Mouse (Mus musculus) liver, embryonic 13.5 days (tissue): ENCODE measurements at regions not wholly inside any gene's neighbourhood (a gene's known extent, or its start where the extent isn't known, plus 50 kb on each side); places are given as distances from the start of the nearest gene placed in this dataset.
A peak's percentile ranks its signal among the peaks of the same experiment; 100 is the strongest.

Experiments used
- ATAC-seq: fragments of 200-750 bp; cut with Nextera tagmentation; 2 replicates; pipeline ENCODE4 v1.8.0; 2017; ENCODE audit warnings: low read depth, mild to moderate bottlenecking, moderate number of reproducible peaks, moderate library complexity
- DNase-seq: peaks from one replicate; pipeline ENCODE4 v3.0.0; 2022
- H3K27ac ChIP-seq: fragments of 300-500 bp; sonication (generic); 2 replicates; pipeline ENCODE4 v1.5.1; 2015; ENCODE audit warnings: moderate library complexity, mild to moderate bottlenecking, inconsistent platforms
- H3K27me3 ChIP-seq: fragments of 300-500 bp; sonication (generic); 2 replicates; pipeline ENCODE4 v1.6.1; 2015; ENCODE audit warnings: mild to moderate bottlenecking, inconsistent platforms
- H3K36me3 ChIP-seq: fragments of 300-500 bp; sonication (generic); 2 replicates; pipeline ENCODE4 v1.6.1; 2015; ENCODE audit warnings: mild to moderate bottlenecking, inconsistent platforms
- H3K4me1 ChIP-seq: fragments of 300-500 bp; sonication (generic); replicated peaks from 2 replicates; pipeline ENCODE4 v1.6.1; 2015; ENCODE audit warnings: inconsistent platforms
- H3K4me2 ChIP-seq: fragments of 300-500 bp; sonication (generic); 2 replicates; pipeline ENCODE4 v1.6.1; 2015; ENCODE audit warnings: inconsistent platforms, mild to moderate bottlenecking, moderate library complexity
- H3K4me3 ChIP-seq: fragments of 300-500 bp; sonication (generic); replicated peaks from 2 replicates; pipeline ENCODE4 v1.5.1; 2015; ENCODE audit warnings: mild to moderate bottlenecking, inconsistent platforms
- H3K9ac ChIP-seq: fragments of 300-500 bp; sonication (generic); 2 replicates; pipeline ENCODE4 v1.6.1; 2015; ENCODE audit warnings: mild to moderate bottlenecking, inconsistent platforms
- H3K9me3 ChIP-seq: fragments of 300-500 bp; sonication (generic); replicated peaks from 2 replicates; pipeline ENCODE4 v1.6.1; 2016; ENCODE audit warnings: inconsistent platforms
- WGBS: fragments of 180-500 bp; shearing (Covaris S2); methylation state at CpG from one replicate; pipeline ENCODE4 v1.1.7; 2015; ENCODE audit not compliant: insufficient replicate concordance; 5-methylcytosine and 5-hydroxymethylcytosine counted together

DNA sequence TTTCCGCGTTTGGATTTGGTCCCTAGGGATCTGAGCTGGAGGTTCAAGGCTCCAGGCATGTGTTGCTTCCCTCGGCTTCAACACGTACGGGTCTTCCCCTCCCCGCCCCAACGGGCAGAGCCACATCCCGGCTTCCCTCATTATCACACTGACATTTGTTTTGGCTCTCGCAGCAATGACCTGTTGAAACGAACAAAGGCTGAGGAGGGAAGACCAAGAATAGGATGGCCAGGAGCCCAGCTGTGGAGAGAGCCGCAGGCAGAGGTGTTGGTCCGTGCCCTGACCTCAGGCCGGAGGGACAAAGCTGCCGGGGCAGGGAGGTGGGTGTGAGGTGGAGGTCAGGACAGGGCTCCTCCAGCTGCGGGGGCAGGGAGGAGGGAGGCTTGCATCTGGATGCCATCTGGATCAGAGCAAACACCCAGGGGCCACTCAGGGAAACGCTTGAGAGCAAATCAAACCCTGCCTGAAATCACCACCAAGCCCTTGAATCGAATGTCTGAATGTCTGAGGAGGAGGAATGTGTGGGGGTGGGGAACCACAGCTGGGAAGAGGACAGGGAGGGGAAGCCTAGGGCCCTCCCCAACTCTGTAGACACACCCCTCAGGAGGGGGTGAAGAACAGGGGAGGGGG, 145.6 kb downstream of the Vegfa start:
- H3K4me3 ChIP-seq: no peak overlapping the region
- no peaks in the 10 kb centered on the region for H3K36me3 ChIP-seq
- WGBS: 12% methylated on average over 17 of the region's 17 CpGs
- H3K4me1 ChIP-seq: peaks cover 16% of the 10 kb centered on the region; the same call in 1 of the 2 replicates
- DNase-seq (no peak), ATAC-seq (no peak; the same call in 1 of the 2 replicates)
- 0 out of 2 replicates have a peak overlapping the region, but pooled peaks have one; percentile 9 for H3K4me2 ChIP-seq
- no peak overlapping the region for H3K27ac ChIP-seq
- H3K9ac ChIP-seq: no peak overlapping the region
- H3K9me3 ChIP-seq: no peaks in the 10 kb centered on the region
- peaks cover 13% of the 10 kb centered on the region for H3K27me3 ChIP-seq

GRCm38 (mm10) chr17:45885461-45886336, 146.5 kb downstream of the Vegfa start:
- H3K27me3 ChIP-seq: peaks cover 13% of the 10 kb centered on the region
- 0 out of 2 replicates have a peak overlapping the region, but pooled peaks have one; percentile 34 for H3K27ac ChIP-seq
- no peaks in the 10 kb centered on the region for H3K9me3 ChIP-seq
- H3K4me2 ChIP-seq: 0 out of 2 replicates have a peak overlapping the region, but pooled peaks have one; percentile 6
- no peak overlapping the region for H3K4me3 ChIP-seq
- no peak for DNase-seq
- H3K4me1 ChIP-seq: peaks cover 16% of the 10 kb centered on the region; the same call in 1 of the 2 replicates
- ATAC-seq: peak; percentile 67
- H3K36me3 ChIP-seq: no peaks in the 10 kb centered on the region
- WGBS: 42% methylated on average over 24 of the region's 24 CpGs
- H3K9ac ChIP-seq: no peak overlapping the region

GRCm38 (mm10) chr17:45884021-45884722, 148.0 kb downstream of the Vegfa start:
- H3K4me1 ChIP-seq: peaks cover 16% of the 10 kb centered on the region; the same call in 1 of the 2 replicates
- DNase-seq (no peak), ATAC-seq (no peak)
- no peaks in the 10 kb centered on the region for H3K9me3 ChIP-seq
- H3K36me3 ChIP-seq: no peaks in the 10 kb centered on the region
- H3K27me3 ChIP-seq: peaks cover 13% of the 10 kb centered on the region
- no peak overlapping the region for H3K9ac ChIP-seq
- H3K27ac ChIP-seq: no peak overlapping the region
- 44% methylated on average over 9 of the region's 9 CpGs for WGBS
- H3K4me2 ChIP-seq: no peak overlapping the region
- no peak overlapping the region for H3K4me3 ChIP-seq

DNA sequence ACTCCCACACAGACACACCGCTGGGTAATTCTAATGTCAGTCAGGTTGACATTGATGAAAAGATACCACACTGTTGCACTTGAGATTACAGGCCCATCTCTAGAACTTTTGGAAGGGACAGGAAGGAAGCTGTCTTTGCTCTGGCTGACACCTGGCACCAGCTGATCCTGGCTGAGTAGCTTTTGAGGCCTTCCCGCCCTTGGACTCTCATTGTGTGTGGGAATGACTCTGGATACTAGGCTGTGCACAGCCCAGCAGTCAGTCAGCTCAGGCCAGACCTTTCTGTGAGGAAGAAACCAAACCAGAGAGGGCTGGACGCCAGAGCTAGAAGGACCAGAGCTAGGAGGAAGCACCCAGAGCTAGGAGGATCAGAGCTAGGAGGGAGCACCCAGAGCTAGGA, 149.0 kb upstream of the 1600014C23Rik start:
- no peak overlapping the region for H3K9ac ChIP-seq
- peaks cover 13% of the 10 kb centered on the region for H3K27me3 ChIP-seq

DNA sequence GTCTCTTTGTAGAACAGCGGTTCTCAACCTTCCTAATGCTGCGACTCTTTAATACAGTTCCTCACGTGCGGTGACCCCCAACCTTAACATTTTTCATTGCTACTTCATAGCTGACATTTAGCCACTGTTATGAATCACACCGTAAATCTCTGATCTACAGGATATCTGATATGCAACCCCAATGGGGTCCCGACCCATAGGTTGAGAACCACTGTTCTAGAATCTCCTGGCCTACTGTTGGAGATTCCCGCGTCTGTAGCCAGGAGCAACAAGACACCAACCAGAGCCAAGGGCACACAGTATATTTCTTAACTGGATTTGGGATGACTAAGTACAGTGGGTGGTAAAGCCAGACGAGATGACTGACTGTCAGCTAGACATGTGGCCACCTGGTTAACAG, 147.6 kb upstream of the 1600014C23Rik start:
- Histone ChIP-seq H3K4me2 (no peak overlapping the region), H3K9ac (no peak overlapping the region), H3K36me3 (no peaks in the 10 kb centered on the region), H3K9me3 (0 out of 2 replicates have a peak, but pooled peaks cover 7% of the 10 kb centered on the region), H3K4me1 (peaks cover 11% of the 10 kb centered on the region; the same call in 1 of the 2 replicates), H3K27me3 (peaks cover 12% of the 10 kb centered on the region), H3K27ac (no peak overlapping the region), H3K4me3 (no peak overlapping the region)
- DNase-seq: no peak
- 75% methylated on average over 9 of the region's 9 CpGs for WGBS
- no peak for ATAC-seq

More for the DNA sequence above, 149.0 kb upstream of the 1600014C23Rik start:
- WGBS: 45% methylated on average over 3 of the region's 3 CpGs
- Histone ChIP-seq H3K4me2 (no peak overlapping the region), H3K4me1 (peaks cover 16% of the 10 kb centered on the region; the same call in 1 of the 2 replicates), H3K4me3 (no peak overlapping the region), H3K9me3 (0 out of 2 replicates have a peak, but pooled peaks cover 7% of the 10 kb centered on the region), H3K27ac (no peak overlapping the region), H3K36me3 (no peaks in the 10 kb centered on the region)
- DNase-seq (no peak), ATAC-seq (no peak)

DNA sequence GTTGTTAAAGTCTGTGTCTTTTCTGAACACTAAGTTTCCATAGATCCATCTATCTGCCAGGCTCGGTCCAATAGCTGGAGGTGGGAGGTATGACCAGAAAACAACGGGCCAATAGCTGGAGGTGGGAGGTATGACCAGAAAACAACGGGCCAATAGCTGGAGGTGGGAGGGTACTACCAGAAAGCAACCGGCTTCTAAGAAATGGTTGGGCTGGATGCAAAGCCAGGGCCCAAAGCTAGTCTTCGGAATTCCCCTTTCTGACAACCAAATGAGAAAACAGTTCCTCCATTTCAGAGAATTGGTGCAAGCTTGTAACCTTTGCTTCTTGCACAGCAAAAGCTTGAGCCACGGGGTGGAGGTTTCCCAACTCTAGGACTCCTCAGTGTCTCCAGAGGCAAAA, 147.1 kb upstream of the 1600014C23Rik start:
- no peak for DNase-seq

DNA sequence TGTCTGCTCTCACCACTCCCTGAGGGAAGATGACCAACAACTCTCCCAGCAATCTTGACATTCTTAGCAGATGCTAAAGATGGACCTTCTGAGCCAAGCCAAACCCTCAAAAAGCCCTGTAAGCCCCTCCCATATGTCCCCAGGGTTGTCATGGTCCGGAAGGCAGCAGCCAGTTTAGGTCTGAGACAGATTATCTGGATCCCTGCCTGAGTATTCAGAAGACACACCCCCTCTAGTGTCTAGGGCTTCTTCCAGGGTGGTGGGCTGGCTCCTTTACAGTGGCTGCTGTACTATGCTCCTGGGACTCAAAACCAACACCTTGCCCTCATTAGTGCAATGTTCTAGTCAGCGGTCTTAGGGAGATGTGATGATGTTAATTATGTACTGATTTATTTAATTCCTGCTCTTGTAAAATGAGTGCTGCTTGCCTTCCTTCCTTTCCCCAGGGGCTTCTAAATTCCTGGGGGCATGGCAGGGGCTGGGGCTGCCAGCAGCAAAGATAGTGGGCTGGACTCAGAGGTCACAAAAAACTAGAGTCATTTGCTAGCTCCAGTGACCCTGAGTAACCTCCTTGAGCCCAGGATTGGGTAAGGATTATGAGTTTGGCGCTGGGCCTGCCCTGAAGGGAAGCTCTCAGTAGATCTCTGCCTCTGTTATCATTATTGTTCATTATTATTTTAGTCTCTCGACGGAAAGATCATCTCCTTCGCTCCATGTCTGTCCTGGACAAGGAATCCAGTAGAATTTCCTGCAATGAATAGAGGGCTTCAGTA, 146.0 kb upstream of the 1600014C23Rik start:
- Histone ChIP-seq H3K9ac (no peak overlapping the region), H3K4me3 (no peak overlapping the region), H3K9me3 (0 out of 2 replicates have a peak, but pooled peaks cover 7% of the 10 kb centered on the region), H3K27me3 (peaks cover 9% of the 10 kb centered on the region), H3K4me2 (no peak overlapping the region), H3K36me3 (no peaks in the 10 kb centered on the region), H3K4me1 (no peaks in the 10 kb centered on the region; the same call in 1 of the 2 replicates), H3K27ac (no peak overlapping the region)
- WGBS: 63% methylated on average over 6 of the region's 6 CpGs
- DNase-seq (no peak), ATAC-seq (no peak)

More for the DNA sequence above, 147.1 kb upstream of the 1600014C23Rik start:
- no peak overlapping the region for H3K27ac ChIP-seq
- H3K27me3 ChIP-seq: peaks cover 7% of the 10 kb centered on the region
- 0 out of 2 replicates have a peak, but pooled peaks cover 7% of the 10 kb centered on the region for H3K9me3 ChIP-seq
- H3K4me2 ChIP-seq: no peak overlapping the region
- no peak for ATAC-seq
- H3K9ac ChIP-seq: no peak overlapping the region
- no peaks in the 10 kb centered on the region for H3K36me3 ChIP-seq
- WGBS: 66% methylated on average over 6 of the region's 6 CpGs
- no peak overlapping the region for H3K4me3 ChIP-seq
- peaks cover 6% of the 10 kb centered on the region; the same call in 1 of the 2 replicates for H3K4me1 ChIP-seq

DNA sequence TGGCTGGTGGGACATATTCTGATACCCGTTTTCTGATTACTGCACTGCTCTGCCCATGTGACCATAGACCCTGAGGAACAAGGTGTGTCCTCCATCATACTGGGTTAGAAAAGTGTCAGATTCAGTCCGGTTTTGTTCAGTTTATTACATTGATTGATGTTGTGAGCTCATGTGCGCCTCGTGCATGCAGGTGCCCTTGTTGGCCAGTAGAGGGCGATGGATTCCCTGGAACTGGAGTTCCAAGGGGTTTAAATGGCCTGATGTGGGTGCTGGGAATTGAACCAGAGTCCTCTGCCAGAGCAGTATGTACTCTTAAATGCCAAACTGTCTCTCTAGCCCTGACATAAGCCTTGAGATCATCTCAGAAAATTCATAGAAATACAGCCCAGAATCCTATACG, 144.8 kb upstream of the 1600014C23Rik start:
- Histone ChIP-seq H3K9ac (no peak overlapping the region), H3K9me3 (0 out of 2 replicates have a peak, but pooled peaks cover 7% of the 10 kb centered on the region), H3K36me3 (no peaks in the 10 kb centered on the region), H3K4me1 (peaks cover 9% of the 10 kb centered on the region; the same call in 1 of the 2 replicates), H3K27ac (no peak overlapping the region), H3K4me2 (no peak overlapping the region), H3K4me3 (no peak overlapping the region), H3K27me3 (peaks cover 22% of the 10 kb centered on the region)
- no peak for ATAC-seq
- DNase-seq: no peak
- WGBS: 72% methylated on average over 6 of the region's 6 CpGs

GRCm38 (mm10) chr17:45875325-45875724, 141.7 kb upstream of the 1600014C23Rik start:
- no peak overlapping the region for H3K27ac ChIP-seq
- 66% methylated on average over 8 of the region's 8 CpGs for WGBS
- H3K9ac ChIP-seq: no peak overlapping the region
- H3K27me3 ChIP-seq: peaks cover 50% of the 10 kb centered on the region
- H3K4me3 ChIP-seq: no peak overlapping the region
- no peak overlapping the region for H3K4me2 ChIP-seq
- no peak for DNase-seq
- H3K9me3 ChIP-seq: 0 out of 2 replicates have a peak, but pooled peaks cover 7% of the 10 kb centered on the region
- H3K4me1 ChIP-seq: peaks cover 21% of the 10 kb centered on the region
- ATAC-seq: no peak
- no peaks in the 10 kb centered on the region for H3K36me3 ChIP-seq

DNA sequence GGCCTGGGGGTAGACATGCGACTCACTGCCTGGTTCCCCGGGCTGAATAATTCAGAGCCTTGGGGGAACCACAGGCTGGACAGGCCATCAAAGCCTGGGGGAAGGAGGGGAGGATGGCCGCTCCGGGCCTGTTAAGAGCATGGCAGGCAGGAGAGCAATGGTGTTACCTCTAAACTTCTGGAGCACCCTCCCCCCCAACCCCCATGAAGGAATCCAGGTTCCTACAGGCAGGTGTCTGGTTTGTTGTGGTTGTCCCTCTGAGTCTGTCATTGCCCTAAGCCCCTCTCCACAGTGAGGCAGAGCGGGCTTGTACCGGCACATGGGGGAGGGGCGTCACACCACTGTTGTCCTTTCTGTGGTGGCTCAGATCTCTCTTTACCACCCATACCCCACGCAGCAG, 140.4 kb upstream of the 1600014C23Rik start:
- Histone ChIP-seq H3K9ac (no peak overlapping the region), H3K27me3 (peaks cover 50% of the 10 kb centered on the region), H3K4me1 (peaks cover 21% of the 10 kb centered on the region), H3K9me3 (0 out of 2 replicates have a peak, but pooled peaks cover 7% of the 10 kb centered on the region), H3K4me3 (no peak overlapping the region), H3K27ac (no peak overlapping the region), H3K36me3 (no peaks in the 10 kb centered on the region), H3K4me2 (0 out of 2 replicates have a peak overlapping the region, but pooled peaks have one; percentile 19)
- no peak for DNase-seq
- ATAC-seq: no peak
- 17% methylated on average over 8 of the region's 8 CpGs for WGBS
